Mouse (Mus musculus) myocyte (in vitro differentiated cells): ENCODE measurements at regions not wholly inside any gene's neighbourhood (a gene's known extent, or its start where the extent isn't known, plus 50 kb on each side); places are given as distances from the start of the nearest gene placed in this dataset.

Source experiments
- H3K27me3 ChIP-seq: one replicate; pipeline ENCODE4 v1.6.1; 2011; ENCODE audit not compliant: control insufficient read depth, insufficient read depth, insufficient read length
- H3K36me3 ChIP-seq: one replicate; pipeline ENCODE4 v1.6.1; 2011; ENCODE audit not compliant: control insufficient read depth, insufficient read depth
- H3K4me2 ChIP-seq: one replicate; pipeline ENCODE4 v1.6.1; 2011; ENCODE audit warnings: low read depth, control low read depth
- H3K4me3 ChIP-seq: one replicate; pipeline ENCODE4 v1.5.1; 2011; ENCODE audit warnings: mild to moderate bottlenecking, control low read depth, moderate library complexity
- H3K79me2 ChIP-seq: one replicate; pipeline ENCODE4 v1.6.1; 2011; ENCODE audit not compliant: control insufficient read depth, insufficient read depth
- H3ac ChIP-seq: one replicate; pipeline ENCODE4 v1.6.1; 2011; ENCODE audit not compliant: control insufficient read depth, insufficient read length
- CEBPB ChIP-seq: IDR thresholded peaks from 2 replicates; pipeline ENCODE4 v1.6.1; 2011; ENCODE audit warnings: mild to moderate bottlenecking, moderate library complexity; ENCODE audit not compliant: poor library complexity, insufficient read depth, severe bottlenecking
- E2F4 ChIP-seq: IDR thresholded peaks from one replicate; pipeline ENCODE4 v1.6.1; 2011; ENCODE audit warnings: mild to moderate bottlenecking, control low read depth, moderate library complexity; ENCODE audit not compliant: insufficient read depth
- MAX ChIP-seq: IDR thresholded peaks from one replicate; pipeline ENCODE4 v1.6.1; 2011; ENCODE audit warnings: low read depth, mild to moderate bottlenecking, control low read depth
- MYOD1 ChIP-seq, 3 experiments: IDR thresholded peaks; one replicate each; pipeline ENCODE4 v1.6.1; 2011; ENCODE audit warnings: control low read depth in 2 of 3, low read depth in 2 of 3, mild to moderate bottlenecking in 2 of 3, moderate library complexity in 1 of 3; ENCODE audit not compliant: insufficient read length in 2 of 3, control insufficient read depth in 1 of 3
- MYOG ChIP-seq, 3 experiments: IDR thresholded peaks; one replicate each; pipeline ENCODE4 v1.6.1; 2011; ENCODE audit warnings: control low read depth in 2 of 3, low read depth in 2 of 3, mild to moderate bottlenecking in 2 of 3; ENCODE audit not compliant: insufficient read length in 2 of 3, control insufficient read depth in 1 of 3, insufficient read depth in 1 of 3
- POLR2A ChIP-seq: IDR thresholded peaks from one replicate; pipeline ENCODE4 v1.6.1; 2011; ENCODE audit warnings: low read depth, mild to moderate bottlenecking, control low read depth, moderate library complexity; ENCODE audit not compliant: insufficient read length
- POLR2AphosphoS2 ChIP-seq: IDR thresholded peaks from one replicate; pipeline ENCODE4 v1.6.1; 2011; ENCODE audit warnings: low read depth, control low read depth; ENCODE audit not compliant: insufficient read length
- REST ChIP-seq: IDR thresholded peaks from one replicate; pipeline ENCODE4 v1.6.1; 2011; ENCODE audit warnings: mild to moderate bottlenecking, control low read depth, moderate library complexity; ENCODE audit not compliant: insufficient read depth, insufficient read length
- SRF ChIP-seq: IDR thresholded peaks from one replicate; pipeline ENCODE4 v1.6.1; 2011; ENCODE audit warnings: low read depth; ENCODE audit not compliant: control insufficient read depth, insufficient read length
- TCF12 ChIP-seq: IDR thresholded peaks from one replicate; pipeline ENCODE4 v1.6.1; 2011; ENCODE audit warnings: mild to moderate bottlenecking, control low read depth; ENCODE audit not compliant: poor library complexity, insufficient read depth, severe bottlenecking
- TCF3 ChIP-seq: IDR thresholded peaks from one replicate; pipeline ENCODE4 v1.6.1; 2011; ENCODE audit warnings: low read depth, control low read depth; ENCODE audit not compliant: insufficient read length
- USF1 ChIP-seq: IDR thresholded peaks from one replicate; pipeline ENCODE4 v1.6.1; 2011; ENCODE audit warnings: low read depth, mild to moderate bottlenecking, control low read depth, moderate library complexity

DNA sequence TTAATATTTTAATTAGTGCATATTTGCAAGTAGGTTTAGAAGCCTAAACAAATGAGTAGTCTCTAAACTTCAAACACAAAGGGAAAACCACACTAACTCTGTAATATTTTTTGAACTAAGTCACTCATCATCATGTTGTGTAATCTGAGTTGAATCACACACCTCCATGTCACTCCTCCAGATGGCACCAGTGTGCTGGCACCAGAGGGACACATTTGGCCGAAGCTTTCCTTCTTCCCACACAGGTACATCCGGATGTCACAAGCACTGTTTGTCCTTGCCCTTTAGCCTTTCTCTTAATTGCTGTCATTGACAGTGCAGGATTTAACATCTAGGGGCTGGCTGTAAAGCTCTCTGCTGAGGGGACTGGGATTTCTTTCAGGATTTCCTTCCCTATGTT, 256.7 kb upstream of the Ccdc54 start:
- no peak overlapping the region for H3ac ChIP-seq
- no peak overlapping the region for H3K4me2 ChIP-seq
- no peaks in the 10 kb centered on the region for H3K27me3 ChIP-seq
- TF ChIP-seq SRF, result no peak
- no peaks in the 10 kb centered on the region for H3K79me2 ChIP-seq
- H3K36me3 ChIP-seq, result no peaks in the 10 kb centered on the region
- H3K4me3 ChIP-seq, result no peak overlapping the region

DNA sequence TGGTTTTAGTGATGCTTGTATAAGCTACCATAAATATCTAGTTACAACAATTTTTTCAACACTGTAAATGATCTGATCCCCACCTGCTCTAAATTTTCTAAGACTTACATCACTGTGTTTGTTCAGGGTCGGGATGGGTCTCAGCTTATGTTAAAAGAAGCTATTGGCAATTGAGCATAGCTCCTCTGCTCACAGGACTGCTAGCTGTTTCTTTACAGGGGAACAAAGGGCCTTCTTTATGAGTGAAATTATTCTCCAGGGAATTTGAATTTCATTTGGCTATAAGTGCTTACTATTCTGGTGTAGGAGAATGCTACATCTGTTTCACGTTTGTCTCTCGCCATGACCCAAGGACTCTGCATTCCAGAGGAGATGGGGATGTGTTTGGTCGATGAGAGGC, 255.6 kb upstream of the Ccdc54 start:
- TF ChIP-seq USF1 (no peak), SRF (no peak), REST (no peak), E2F4 (no peak), MAX (no peak), MYOD1 (IDR thresholded peaks at IDR 0.05; ENCODE audit: control insufficient read depth in 1 of 3, insufficient read length in 2 of 3, low read depth in 2 of 3) (no peak), MYOG (IDR thresholded peaks at IDR 0.05; ENCODE audit: control insufficient read depth in 1 of 3, insufficient read depth in 1 of 3, insufficient read length in 2 of 3, low read depth in 2 of 3) (no peak), TCF12 (no peak)
- H3K27me3 ChIP-seq, result no peaks in the 10 kb centered on the region
- H3K4me2 ChIP-seq, result no peak overlapping the region
- H3ac ChIP-seq, result no peak overlapping the region
- no peaks in the 10 kb centered on the region for H3K79me2 ChIP-seq
- H3K4me3 ChIP-seq, result no peak overlapping the region
- H3K36me3 ChIP-seq, result no peaks in the 10 kb centered on the region

DNA sequence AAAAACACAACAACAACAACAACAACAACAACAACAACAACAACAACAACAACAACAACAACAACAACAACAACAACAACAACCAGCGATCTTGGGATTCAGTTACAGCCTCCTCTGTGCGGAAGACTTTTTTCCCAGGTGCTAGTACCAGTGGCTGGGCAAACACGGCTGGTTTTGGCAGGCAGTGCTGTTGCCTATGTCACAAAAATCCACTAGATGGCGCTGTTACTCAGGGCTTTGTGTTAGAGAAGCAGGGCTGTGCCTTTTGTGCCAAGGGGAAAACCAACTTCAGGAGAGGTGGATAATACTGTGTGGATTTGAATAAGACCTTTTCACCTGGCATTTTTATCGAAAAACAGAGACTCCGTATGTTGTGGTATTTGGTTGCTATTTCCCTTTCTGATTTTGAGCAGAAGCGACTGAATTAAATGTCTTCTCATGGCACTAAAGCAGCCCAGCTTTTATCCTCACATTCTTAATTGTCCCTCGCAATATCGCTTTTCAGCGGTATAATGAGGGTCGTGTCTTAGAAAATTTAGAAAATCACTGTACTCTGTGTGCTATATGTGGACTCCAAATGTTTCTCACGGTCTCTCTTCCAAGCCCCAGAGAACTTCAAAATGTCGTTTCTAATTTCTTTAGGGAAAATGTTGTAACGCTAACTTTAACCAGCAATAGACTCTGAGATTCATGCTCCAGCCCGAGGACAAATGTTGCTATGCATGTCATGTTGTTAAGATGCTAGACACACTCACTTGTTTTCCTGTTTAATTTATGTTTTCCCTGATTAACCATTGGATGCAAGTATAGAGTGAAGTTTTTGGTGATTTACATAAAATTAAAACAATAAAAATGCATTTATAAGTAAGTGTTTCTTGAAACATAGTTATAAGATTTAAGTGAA, 251.0 kb upstream of the Ccdc54 start:
- H3K27me3 ChIP-seq, result no peaks in the 10 kb centered on the region
- no peak overlapping the region for H3ac ChIP-seq
- H3K4me2 ChIP-seq, result no peak overlapping the region
- TF ChIP-seq POLR2AphosphoS2 (no peak), POLR2A (no peak), CEBPB (no peak), MYOD1 (IDR thresholded peaks at IDR 0.05; ENCODE audit: control insufficient read depth in 1 of 3, insufficient read length in 2 of 3, low read depth in 2 of 3) (no peak), TCF12 (no peak), TCF3 (no peak), MYOG (IDR thresholded peaks at IDR 0.05; ENCODE audit: control insufficient read depth in 1 of 3, insufficient read depth in 1 of 3, insufficient read length in 2 of 3, low read depth in 2 of 3) (no peak), SRF (no peak)
- H3K79me2 ChIP-seq, result no peaks in the 10 kb centered on the region
- no peaks in the 10 kb centered on the region for H3K36me3 ChIP-seq
- H3K4me3 ChIP-seq, result no peak overlapping the region

DNA sequence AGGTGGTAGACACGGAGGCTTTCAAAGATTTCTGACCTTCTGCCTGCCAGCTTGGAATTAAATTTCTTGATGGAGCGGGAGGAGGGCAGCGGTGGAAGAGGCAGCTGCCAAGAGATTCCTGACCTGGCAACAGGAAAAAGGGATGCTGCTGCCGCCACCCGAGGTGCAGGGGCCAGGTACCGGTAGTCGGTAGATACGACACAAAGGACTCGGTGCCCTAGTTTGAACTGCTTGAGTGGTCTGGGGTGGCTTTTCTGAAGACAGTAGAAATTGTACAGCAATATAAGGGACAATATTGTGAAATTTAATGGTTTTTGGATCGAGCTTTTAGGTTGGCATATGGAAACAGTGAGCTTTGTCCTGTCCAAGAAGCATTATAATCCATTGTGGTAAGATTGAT, 250.3 kb upstream of the Ccdc54 start:
- no peak overlapping the region for H3ac ChIP-seq
- no peak overlapping the region for H3K4me2 ChIP-seq
- no peaks in the 10 kb centered on the region for H3K36me3 ChIP-seq
- TF ChIP-seq E2F4 (no peak), MAX (no peak), SRF (no peak), POLR2AphosphoS2 (no peak), TCF3 (no peak), REST (no peak), POLR2A (no peak), TCF12 (no peak)
- no peaks in the 10 kb centered on the region for H3K27me3 ChIP-seq
- no peaks in the 10 kb centered on the region for H3K79me2 ChIP-seq
- H3K4me3 ChIP-seq, result no peak overlapping the region

DNA sequence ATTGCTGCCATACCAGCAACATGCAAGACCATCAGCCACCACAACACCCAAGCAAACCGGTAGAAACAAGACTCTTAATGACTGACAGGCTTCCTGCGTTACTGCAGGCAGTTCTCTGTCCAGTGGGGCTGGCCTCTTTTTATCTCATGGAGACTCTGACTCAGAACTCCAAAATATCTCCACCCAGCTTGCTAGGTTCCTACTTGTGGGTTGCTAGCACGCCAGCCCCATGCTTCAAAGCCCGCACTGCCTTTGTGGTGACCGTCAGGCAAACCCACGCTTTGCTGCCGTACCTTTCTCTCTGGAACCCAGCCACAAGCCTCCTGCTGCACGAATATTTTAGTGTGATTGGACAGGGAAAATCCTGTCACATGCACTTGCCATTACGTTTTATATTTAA, 248.7 kb upstream of the Ccdc54 start:
- TF ChIP-seq CEBPB, result no peak
- TF ChIP-seq TCF12, result no peak
- no peak for TF ChIP-seq SRF
- no peak for TF ChIP-seq USF1
- no peak for TF ChIP-seq MAX
- no peak for TF ChIP-seq REST
- no peak for TF ChIP-seq POLR2A
- no peak for TF ChIP-seq TCF3
- Histone ChIP-seq H3K27me3 (no peaks in the 10 kb centered on the region), H3K79me2 (no peaks in the 10 kb centered on the region), H3K36me3 (no peaks in the 10 kb centered on the region), H3K4me3 (no peak overlapping the region), H3ac (no peak overlapping the region), H3K4me2 (peak overlapping the region; percentile 34)

DNA sequence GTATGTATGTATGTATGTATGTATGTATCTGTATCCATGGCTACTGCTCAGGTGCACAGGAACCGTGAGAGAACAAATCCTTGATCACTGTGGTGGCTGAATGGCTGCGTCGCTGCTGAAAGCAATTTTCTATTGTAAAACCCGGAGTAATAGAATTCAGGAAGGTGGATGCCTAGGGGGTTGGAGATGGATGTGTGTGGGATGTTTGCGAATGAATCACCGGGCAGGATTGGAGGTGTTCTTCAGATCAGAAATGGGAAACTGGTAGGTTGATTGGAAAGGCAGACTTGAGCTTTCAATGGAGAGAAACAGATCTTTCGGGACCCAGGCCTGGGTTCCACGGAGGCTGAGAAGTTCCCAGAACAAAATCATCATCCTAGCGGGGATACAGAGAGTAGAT, 246.5 kb upstream of the Ccdc54 start:
- H3K36me3 ChIP-seq, result no peaks in the 10 kb centered on the region
- TF ChIP-seq TCF3 (no peak), MYOG (IDR thresholded peaks at IDR 0.05; ENCODE audit: control insufficient read depth in 1 of 3, insufficient read depth in 1 of 3, insufficient read length in 2 of 3, low read depth in 2 of 3) (no peak), MYOD1 (IDR thresholded peaks at IDR 0.05; ENCODE audit: control insufficient read depth in 1 of 3, insufficient read length in 2 of 3, low read depth in 2 of 3) (no peak), TCF12 (no peak), REST (no peak), E2F4 (no peak), USF1 (no peak), MAX (no peak), POLR2AphosphoS2 (no peak), SRF (no peak), CEBPB (no peak), POLR2A (no peak)

More for the DNA sequence above, 246.5 kb upstream of the Ccdc54 start:
- Histone ChIP-seq H3ac (no peak overlapping the region), H3K27me3 (no peaks in the 10 kb centered on the region), H3K4me2 (no peak overlapping the region), H3K4me3 (no peak overlapping the region), H3K79me2 (no peaks in the 10 kb centered on the region)
